Mouse (Mus musculus) hindbrain, embryonic 13.5 days (tissue): ENCODE data around the gene Gpx8. TPM values are rescaled to one million over a fixed set of nuclear protein-coding genes. Genes with fewer than 3 reads are reported as not detected.
A peak's percentile ranks its signal among the peaks of the same experiment; 100 is the strongest.
"Not testable (repeated sequence)": the region's sequence is repeated elsewhere in the genome, so short reads cannot be mapped to it uniquely, and the experiment has no call there.

ENCODE experiments used
- ATAC-seq: fragments of 200-750 bp; cut with Nextera tagmentation; 2 replicates; pipeline ENCODE4 v1.8.0; 2017; ENCODE audit warnings: moderate TSS enrichment; ENCODE audit not compliant: low FRiP score
- H3K27ac ChIP-seq: fragments of 300-500 bp; sonication (generic); 2 replicates; pipeline ENCODE4 v1.5.1; 2015; ENCODE audit warnings: inconsistent platforms, mild to moderate bottlenecking, moderate library complexity
- H3K27me3 ChIP-seq: fragments of 300-500 bp; sonication (generic); 2 replicates; pipeline ENCODE4 v1.6.1; 2015; ENCODE audit warnings: mild to moderate bottlenecking, inconsistent platforms
- H3K36me3 ChIP-seq: fragments of 300-500 bp; sonication (generic); 2 replicates; pipeline ENCODE4 v1.6.1; 2015; ENCODE audit warnings: mild to moderate bottlenecking, inconsistent platforms
- H3K4me1 ChIP-seq: fragments of 300-500 bp; sonication (generic); replicated peaks from 2 replicates; pipeline ENCODE4 v1.6.1; 2015; ENCODE audit warnings: inconsistent platforms
- H3K4me2 ChIP-seq: fragments of 300-500 bp; sonication (generic); 2 replicates; pipeline ENCODE4 v1.6.1; 2015; ENCODE audit warnings: inconsistent platforms, mild to moderate bottlenecking, moderate library complexity
- H3K4me3 ChIP-seq: fragments of 300-500 bp; sonication (generic); 2 replicates; pipeline ENCODE4 v1.5.1; 2015; ENCODE audit warnings: mild to moderate bottlenecking, inconsistent platforms
- H3K9ac ChIP-seq: fragments of 300-500 bp; sonication (generic); 2 replicates; pipeline ENCODE4 v1.6.1; 2015; ENCODE audit warnings: mild to moderate bottlenecking, inconsistent platforms
- H3K9me3 ChIP-seq: fragments of 300-500 bp; sonication (generic); 2 replicates; pipeline ENCODE4 v1.6.1; 2016; ENCODE audit warnings: inconsistent platforms
- WGBS: fragments of 180-500 bp; shearing (Covaris S2); methylation state at CpG from one replicate; pipeline ENCODE4 v1.1.7; 2015; 5-methylcytosine and 5-hydroxymethylcytosine counted together
- polyA plus RNA-seq: library from polyadenylated mRNA; unstranded; fragments of >200 nt; fragmentation: Nextera tagmentation; extraction: Ambion mirVana; gene quantifications from 2 replicates; pipeline ENCODE4 v1.2.1, GENCODE M21; 2015

Gpx8 gene
- polyA plus RNA-seq, 1 experiment from 2014 or later = 78.6 TPM

DNA sequence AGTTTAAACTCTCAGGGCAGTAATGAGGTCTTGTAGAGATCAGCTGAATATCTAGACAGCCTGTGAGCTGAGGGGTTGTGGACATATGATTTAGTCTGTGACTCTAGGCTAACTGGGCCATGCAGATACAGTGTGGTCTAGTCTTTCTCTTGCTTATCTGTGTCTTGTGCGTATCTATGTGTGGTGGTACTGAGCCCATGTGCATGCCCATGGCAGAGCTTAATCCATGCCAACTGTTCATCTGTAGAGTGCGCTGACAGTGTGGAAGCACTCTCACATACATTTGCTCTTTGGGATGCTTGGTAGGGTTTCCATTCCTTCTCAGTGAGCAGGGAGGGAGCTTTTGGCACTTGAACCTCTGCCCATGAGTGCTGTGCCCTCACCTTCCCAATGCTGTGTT lies 24.7 kb downstream of the Gpx8 start:
- 0 out of 2 replicates have a peak, but pooled peaks cover 10% of the 10 kb centered on the region for H3K27me3 ChIP-seq
- 94% methylated on average over 2 of the region's 2 CpGs for WGBS
- no peak overlapping the region for H3K4me2 ChIP-seq
- no peak overlapping the region for H3K9ac ChIP-seq
- no peak for ATAC-seq
- H3K4me1 ChIP-seq = no peaks in the 10 kb centered on the region
- no peak overlapping the region for H3K27ac ChIP-seq
- H3K36me3 ChIP-seq = no peaks in the 10 kb centered on the region
- H3K4me3 ChIP-seq = no peak overlapping the region
- H3K9me3 ChIP-seq = no peaks in the 10 kb centered on the region

DNA sequence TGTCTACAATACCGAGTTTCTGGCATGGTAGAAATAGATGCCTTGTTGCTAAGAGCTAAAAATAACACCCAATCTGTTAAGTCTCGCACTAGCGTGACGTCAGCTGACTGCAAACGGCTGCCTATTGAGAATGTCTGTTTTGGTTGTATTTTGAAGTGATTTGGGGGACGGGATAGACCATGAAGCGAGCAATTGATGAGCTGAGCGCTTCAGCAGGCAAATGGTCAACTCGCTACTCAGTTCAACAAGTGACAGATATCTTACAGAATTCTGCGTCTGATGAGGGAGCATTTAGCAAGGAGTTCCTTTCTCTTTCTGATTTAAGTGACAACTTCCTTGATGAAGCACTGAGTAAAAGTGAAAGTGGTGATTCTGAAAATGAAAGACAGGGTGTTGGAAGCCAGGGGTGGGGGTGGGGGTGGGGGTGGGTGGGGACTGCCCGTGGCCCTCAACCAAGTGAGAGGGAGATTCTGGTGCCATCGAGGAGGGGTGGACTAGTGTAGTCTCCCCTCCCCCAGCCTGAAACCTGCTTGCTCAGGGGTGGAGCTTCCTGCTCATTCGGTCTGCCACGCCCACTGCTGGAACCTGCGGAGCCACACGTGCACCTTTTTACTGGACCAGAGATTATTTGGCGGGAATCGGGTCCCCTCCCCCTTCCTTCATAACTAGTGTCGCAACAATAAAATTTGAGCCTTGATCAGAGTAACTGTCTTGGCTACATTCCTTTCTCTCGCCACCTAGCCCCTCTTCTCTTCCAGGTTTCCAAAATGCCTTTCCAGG lies 32.8 kb downstream of the Gpx8 start:
- not testable (repeated sequence) for H3K4me3 ChIP-seq, H3K4me2 ChIP-seq, H3K27me3 ChIP-seq, H3K9me3 ChIP-seq, H3K4me1 ChIP-seq, ATAC-seq, H3K27ac ChIP-seq, H3K36me3 ChIP-seq, H3K9ac ChIP-seq
- 63% methylated on average over 19 of the region's 20 CpGs for WGBS

- H3K9me3 ChIP-seq = no peaks in the 10 kb centered on the region
- no peak for ATAC-seq
- WGBS = 88% methylated on average over 6 of the region's 6 CpGs
Observed at GRCm38 (mm10) chr13:113012683-113013082, 33.5 kb downstream of the Gpx8 start.

GRCm38 (mm10) chr13:113000576-113001318 lies 45.5 kb downstream of the Gpx8 start:
- 76% methylated on average over 9 of the region's 9 CpGs for WGBS
- no peaks in the 10 kb centered on the region for H3K36me3 ChIP-seq
- no peak overlapping the region for H3K9ac ChIP-seq
- no peak overlapping the region for H3K4me2 ChIP-seq
- no peak overlapping the region for H3K27ac ChIP-seq
- H3K27me3 ChIP-seq = peaks cover 70% of the 10 kb centered on the region
- ATAC-seq = no peak
- H3K9me3 ChIP-seq = no peaks in the 10 kb centered on the region
- H3K4me1 ChIP-seq = peaks cover 10% of the 10 kb centered on the region
- H3K4me3 ChIP-seq = no peak overlapping the region

More at GRCm38 (mm10) chr13:113012683-113013082, 33.5 kb downstream of the Gpx8 start:
- Histone ChIP-seq H3K36me3 (no peaks in the 10 kb centered on the region), H3K4me3 (no peak overlapping the region), H3K9ac (no peak overlapping the region), H3K27ac (no peak overlapping the region), H3K4me1 (no peaks in the 10 kb centered on the region), H3K27me3 (0 out of 2 replicates have a peak, but pooled peaks cover 4% of the 10 kb centered on the region), H3K4me2 (no peak overlapping the region)

DNA sequence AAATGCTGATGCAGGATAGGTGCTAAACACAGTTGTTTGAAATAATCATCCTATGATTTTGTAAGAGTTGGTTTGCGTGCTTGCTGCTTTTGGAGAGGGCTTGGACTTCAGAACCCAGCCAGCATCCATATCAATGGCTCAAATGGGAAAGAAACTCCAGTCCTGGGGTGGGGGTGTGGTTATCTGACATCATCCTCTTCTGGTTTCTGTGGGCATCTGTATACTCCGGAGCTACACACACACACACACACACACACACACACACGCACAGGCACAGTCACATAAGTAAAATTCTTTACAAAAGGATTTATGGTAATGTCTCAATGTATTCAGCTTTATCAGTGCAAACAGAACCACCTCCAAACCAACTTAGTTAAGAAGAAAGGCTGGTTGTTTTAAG lies 46.1 kb downstream of the Gpx8 start:
- Histone ChIP-seq H3K27ac (no peak overlapping the region), H3K36me3 (no peaks in the 10 kb centered on the region), H3K4me2 (no peak overlapping the region), H3K4me3 (no peak overlapping the region), H3K27me3 (peaks cover 76% of the 10 kb centered on the region), H3K9me3 (no peaks in the 10 kb centered on the region), H3K9ac (no peak overlapping the region), H3K4me1 (peaks cover 10% of the 10 kb centered on the region)
- WGBS = 81% methylated on average over 3 of the region's 3 CpGs
- ATAC-seq = no peak

DNA sequence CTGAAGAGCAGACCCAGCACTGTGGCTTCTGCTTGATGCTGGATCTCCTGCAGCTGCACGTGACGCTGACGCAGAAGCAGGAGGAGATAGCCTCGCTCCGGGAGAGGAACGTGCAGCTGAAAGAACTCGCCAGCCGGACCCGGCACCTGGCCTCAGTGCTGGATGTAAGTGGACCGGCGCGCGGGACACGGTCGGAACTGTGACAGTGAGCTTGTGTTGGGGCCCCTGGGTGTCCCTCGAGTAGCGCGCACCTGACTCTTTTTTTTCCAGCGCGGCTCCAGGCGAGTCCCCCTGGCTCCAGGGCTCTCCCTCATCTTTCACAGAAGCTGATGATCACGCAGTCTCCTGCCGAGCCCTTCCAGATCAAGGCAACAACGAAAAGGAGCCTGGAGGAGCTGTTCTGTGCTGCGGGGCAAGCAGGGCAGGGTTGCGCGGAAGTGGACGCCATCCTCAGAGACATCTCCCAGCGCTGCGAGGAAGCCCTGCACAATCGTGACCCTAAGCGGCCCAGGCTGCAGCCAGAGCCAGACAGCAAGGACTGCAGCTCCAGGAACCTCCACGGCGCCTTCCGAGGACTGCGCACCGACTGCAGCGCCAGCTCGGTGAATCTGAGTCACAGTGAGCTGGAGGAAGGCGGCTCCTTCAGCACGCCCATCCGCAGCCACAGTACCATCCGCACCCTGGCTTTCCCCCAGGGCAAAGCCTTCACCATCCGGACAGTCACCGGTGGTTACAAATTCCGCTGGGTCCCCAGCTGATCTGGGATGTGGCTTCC lies 47.6 kb downstream of the Gpx8 start:
- peak overlapping the region; percentile 37; the same call in 1 of the 2 replicates for H3K27ac ChIP-seq
- no peaks in the 10 kb centered on the region for H3K9me3 ChIP-seq
- peaks cover 21% of the 10 kb centered on the region for H3K4me1 ChIP-seq
- peaks cover 91% of the 10 kb centered on the region for H3K27me3 ChIP-seq
- peak overlapping the region; percentile 47 for H3K4me3 ChIP-seq
- peak; percentile 60 for ATAC-seq
- peak overlapping the region; percentile 87 for H3K4me2 ChIP-seq
- no peaks in the 10 kb centered on the region for H3K36me3 ChIP-seq
- WGBS = under 1% methylated on average over 46 of the region's 46 CpGs
- peak overlapping the region; percentile 71 for H3K9ac ChIP-seq

DNA sequence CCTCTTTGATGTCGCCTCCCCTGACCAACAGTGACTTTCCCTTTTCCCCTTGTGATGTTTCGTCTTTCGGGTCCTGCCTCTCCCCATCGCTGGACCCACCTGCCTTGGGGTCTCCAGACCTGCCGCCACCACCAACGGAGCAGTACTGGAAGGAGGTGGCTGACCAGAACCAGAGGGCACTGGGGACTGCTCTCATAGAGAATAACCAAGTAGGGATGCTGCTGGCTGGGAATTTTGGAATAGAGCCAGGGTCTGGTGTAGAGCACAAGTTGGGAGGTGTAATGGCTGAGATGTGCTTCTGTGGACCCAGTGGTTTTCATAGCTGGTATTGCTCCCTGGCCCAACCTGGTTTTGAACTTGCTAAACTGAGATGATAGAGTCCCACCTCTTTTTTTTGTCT lies 48.8 kb downstream of the Gpx8 start:
- no peak overlapping the region for H3K9ac ChIP-seq
- H3K27me3 ChIP-seq = peaks cover 96% of the 10 kb centered on the region
- H3K4me3 ChIP-seq = no peak overlapping the region
- H3K4me2 ChIP-seq = no peak overlapping the region
- no peak overlapping the region for H3K27ac ChIP-seq
- WGBS = 68% methylated on average over 6 of the region's 6 CpGs
- peaks cover 27% of the 10 kb centered on the region for H3K4me1 ChIP-seq
- H3K36me3 ChIP-seq = no peaks in the 10 kb centered on the region
- no peaks in the 10 kb centered on the region for H3K9me3 ChIP-seq
- ATAC-seq = no peak

GRCm38 (mm10) chr13:112996407-112996806 lies 49.8 kb downstream of the Gpx8 start:
- Histone ChIP-seq H3K9ac (no peak overlapping the region), H3K36me3 (no peaks in the 10 kb centered on the region), H3K4me3 (no peak overlapping the region), H3K4me1 (peaks cover 27% of the 10 kb centered on the region), H3K9me3 (no peaks in the 10 kb centered on the region), H3K27me3 (peaks cover 93% of the 10 kb centered on the region), H3K4me2 (no peak overlapping the region), H3K27ac (no peak overlapping the region)
- no peak for ATAC-seq
- 64% methylated on average over 4 of the region's 4 CpGs for WGBS

GRCm38 (mm10) chr13:112994191-112994590 lies 52.0 kb downstream of the Gpx8 start:
- WGBS = 1% methylated on average over 25 of the region's 25 CpGs
- Histone ChIP-seq H3K27me3 (peaks cover 94% of the 10 kb centered on the region), H3K9ac (peak overlapping the region; percentile 67), H3K4me3 (peak overlapping the region; percentile 46), H3K4me2 (peak overlapping the region; percentile 82), H3K4me1 (peaks cover 36% of the 10 kb centered on the region), H3K27ac (no peak overlapping the region), H3K9me3 (no peaks in the 10 kb centered on the region), H3K36me3 (no peaks in the 10 kb centered on the region)
- ATAC-seq = peak; percentile 58

DNA sequence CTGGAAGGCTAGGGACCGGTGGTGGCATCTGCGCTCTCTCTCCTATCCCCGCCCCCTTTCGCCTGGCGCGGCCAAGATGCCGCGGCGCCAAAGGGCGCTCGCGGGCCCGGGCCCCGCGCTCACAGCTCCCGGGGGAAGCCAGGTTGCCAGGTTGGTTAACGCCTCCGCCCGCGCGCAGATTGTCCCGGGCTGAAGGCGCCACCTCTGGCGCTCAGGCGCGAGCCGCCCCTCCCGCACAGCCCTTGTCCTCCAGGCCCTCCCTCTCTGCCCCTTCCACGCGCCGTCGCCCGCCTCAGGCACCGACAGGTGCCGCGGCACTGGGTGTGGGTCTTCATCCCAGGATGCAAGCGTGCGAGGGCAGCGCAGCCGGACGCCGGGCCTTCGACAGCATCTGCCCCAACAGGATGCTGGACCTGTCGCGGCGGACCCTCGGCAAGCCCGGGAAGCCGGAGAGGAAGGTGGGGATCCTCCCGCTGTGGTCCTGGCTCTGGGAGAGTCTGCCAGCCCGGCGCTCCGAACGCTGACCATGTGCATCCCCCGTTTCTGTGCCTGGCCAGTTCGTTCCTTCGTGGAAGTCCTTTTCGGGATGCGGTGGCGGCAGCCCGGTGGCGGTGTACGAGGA lies 52.6 kb downstream of the Gpx8 start, which contains the start of gene Mcidas:
Gene Mcidas, plus strand, starts transcription at position 315 of the 622 bp plus-strand sequence.
- Histone ChIP-seq H3K4me2 (peak within 1 kb of the TSS; percentile 82), H3K9me3 (no peaks in the 10 kb centered on the region), H3K27me3 (peaks cover 94% of the 10 kb centered on the region), H3K36me3 (no peaks in the 10 kb centered on the region), H3K9ac (peak within 1 kb of the TSS; percentile 67), H3K4me1 (peaks cover 37% of the 10 kb centered on the region), H3K4me3 (peak within 1 kb of the TSS; percentile 46), H3K27ac (no peak within 1 kb of the TSS)
- peak; percentile 52 for ATAC-seq
- under 1% methylated on average over 52 of the region's 63 CpGs for WGBS
